Mouse (Mus musculus) hindbrain, embryonic 16.5 days (tissue): ENCODE measurements at regions not wholly inside any gene's neighbourhood (a gene's known extent, or its start where the extent isn't known, plus 50 kb on each side); places are given as distances from the start of the nearest gene placed in this dataset.

Source experiments
- ATAC-seq: fragments of 200-750 bp; cut with Nextera tagmentation; 2 replicates; pipeline ENCODE4 v1.8.0; 2017; ENCODE audit warnings: moderate TSS enrichment, moderate library complexity
- H3K27ac ChIP-seq: fragments of 300-500 bp; sonication (generic); 2 replicates; pipeline ENCODE4 v1.5.1; 2014; ENCODE audit warnings: low read depth, mild to moderate bottlenecking, control low read depth, low read length, moderate library complexity
- H3K27me3 ChIP-seq: fragments of 300-500 bp; sonication (generic); replicated peaks from 2 replicates; pipeline ENCODE4 v1.6.1; 2014; ENCODE audit warnings: low read length; ENCODE audit not compliant: control insufficient read depth, insufficient read depth
- H3K36me3 ChIP-seq: fragments of 300-500 bp; sonication (generic); 2 replicates; pipeline ENCODE4 v1.6.1; 2014; ENCODE audit warnings: mild to moderate bottlenecking, low read length, moderate library complexity, mixed read lengths; ENCODE audit not compliant: control insufficient read depth, insufficient read depth
- H3K4me1 ChIP-seq: fragments of 300-500 bp; sonication (generic); 2 replicates; pipeline ENCODE4 v1.6.1; 2014; ENCODE audit warnings: low read depth, low read length; ENCODE audit not compliant: control insufficient read depth, insufficient read depth
- H3K4me2 ChIP-seq: fragments of 300-500 bp; sonication (generic); 2 replicates; pipeline ENCODE4 v1.6.1; 2014; ENCODE audit warnings: mild to moderate bottlenecking, low read length, control low read depth, moderate library complexity
- H3K4me3 ChIP-seq: fragments of 300-500 bp; sonication (generic); 2 replicates; pipeline ENCODE4 v1.5.1; 2014; ENCODE audit warnings: mild to moderate bottlenecking, low read length, control low read depth, moderate library complexity
- H3K9ac ChIP-seq: fragments of 300-500 bp; sonication (generic); 2 replicates; pipeline ENCODE4 v1.6.1; 2014; ENCODE audit warnings: low read depth, mild to moderate bottlenecking, control low read depth, low read length, moderate library complexity
- H3K9me3 ChIP-seq: fragments of 300-500 bp; sonication (generic); 2 replicates; pipeline ENCODE4 v1.6.1; 2014; ENCODE audit warnings: mild to moderate bottlenecking, low read length, moderate library complexity; ENCODE audit not compliant: control insufficient read depth
- WGBS: fragments of 180-500 bp; shearing (Covaris S2); extraction: QIAGEN DNeasy Blood & Tissue Kit; methylation state at CpG from one replicate; pipeline ENCODE4 v1.1.7; 2014; 5-methylcytosine and 5-hydroxymethylcytosine counted together

DNA sequence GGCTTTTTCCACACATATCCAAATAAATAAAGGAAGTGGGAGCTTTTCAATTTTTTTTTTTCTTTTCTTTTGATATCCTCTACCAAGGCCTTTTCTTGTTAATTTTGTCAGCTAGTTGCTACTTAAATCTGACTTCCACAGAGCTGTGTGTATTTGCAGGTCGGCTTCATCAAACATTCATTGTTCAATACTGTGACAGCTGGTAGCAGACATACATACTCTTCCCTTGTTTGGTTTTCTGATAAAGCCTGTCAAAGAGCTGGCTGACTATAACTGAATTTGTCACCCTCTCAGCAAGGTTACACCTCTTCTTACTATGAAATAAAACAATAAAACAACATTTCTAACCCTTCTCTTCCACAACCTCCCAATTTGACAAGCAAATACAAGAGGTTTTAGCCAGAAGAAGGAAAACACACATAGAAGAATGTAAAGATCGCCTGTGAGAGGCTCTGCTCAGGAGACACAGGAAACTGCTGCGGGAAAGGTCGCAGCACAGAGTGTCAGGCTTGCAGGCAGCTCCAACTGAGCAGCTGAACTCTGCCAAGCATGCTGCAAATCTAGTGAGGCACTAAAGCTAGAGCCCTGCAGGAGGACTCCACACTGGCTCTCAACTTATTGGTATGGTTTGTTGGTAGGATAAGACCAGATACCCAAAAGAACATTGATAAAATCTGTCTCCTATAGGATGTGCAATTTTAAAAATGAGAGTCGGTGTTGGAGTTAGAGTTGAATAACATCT lies 205.2 kb upstream of the Tle4 start:
- H3K27ac ChIP-seq = no peak overlapping the region

GRCm38 (mm10) chr19:14801669-14802068 lies 203.8 kb upstream of the Tle4 start:
- no peak for ATAC-seq
- Histone ChIP-seq H3K4me1 (no peaks in the 10 kb centered on the region; the same call in 1 of the 2 replicates), H3K4me3 (no peak overlapping the region), H3K27me3 (no peaks in the 10 kb centered on the region), H3K36me3 (no peaks in the 10 kb centered on the region), H3K27ac (no peak overlapping the region), H3K9ac (no peak overlapping the region), H3K4me2 (no peak overlapping the region), H3K9me3 (no peaks in the 10 kb centered on the region)
- WGBS = 77% methylated on average over 8 of the region's 8 CpGs

More for the DNA sequence above, 205.2 kb upstream of the Tle4 start:
- Histone ChIP-seq H3K27me3 (no peaks in the 10 kb centered on the region), H3K4me1 (no peaks in the 10 kb centered on the region; the same call in 1 of the 2 replicates), H3K4me3 (no peak overlapping the region), H3K9ac (no peak overlapping the region), H3K4me2 (no peak overlapping the region), H3K9me3 (no peaks in the 10 kb centered on the region), H3K36me3 (no peaks in the 10 kb centered on the region)
- no peak for ATAC-seq
- 35% methylated on average over 5 of the region's 5 CpGs for WGBS

- H3K4me3 ChIP-seq = no peak overlapping the region
- WGBS = 76% methylated on average over 6 of the region's 6 CpGs
- no peak overlapping the region for H3K9ac ChIP-seq
- H3K27ac ChIP-seq = no peak overlapping the region
- H3K4me2 ChIP-seq = no peak overlapping the region
- no peaks in the 10 kb centered on the region for H3K36me3 ChIP-seq
- no peaks in the 10 kb centered on the region; the same call in 1 of the 2 replicates for H3K4me1 ChIP-seq
- no peak for ATAC-seq
- no peaks in the 10 kb centered on the region for H3K9me3 ChIP-seq
- H3K27me3 ChIP-seq = no peaks in the 10 kb centered on the region
Measured at GRCm38 (mm10) chr19:14799002-14799401, 201.2 kb upstream of the Tle4 start.

DNA sequence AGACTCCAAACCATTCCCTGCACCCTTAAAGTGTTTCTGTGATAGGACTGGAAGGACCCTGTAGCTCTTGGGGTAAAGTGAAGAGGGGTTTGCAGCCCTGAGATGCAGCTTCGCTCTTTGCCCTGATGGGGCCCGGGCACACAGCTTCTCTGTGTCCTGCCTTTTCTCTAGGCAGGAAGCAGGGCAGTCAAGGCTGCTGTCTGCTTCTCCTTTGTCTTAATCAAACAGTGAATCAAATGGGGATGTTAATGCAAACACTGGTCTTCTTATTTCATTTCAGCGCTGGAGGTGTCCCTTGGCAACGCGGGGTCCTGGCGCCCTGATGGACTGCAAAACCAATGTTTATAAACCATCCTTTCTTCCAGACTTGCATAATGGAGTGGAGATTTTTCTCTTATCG lies 200.6 kb upstream of the Tle4 start:
- Histone ChIP-seq H3K27me3 (no peaks in the 10 kb centered on the region), H3K4me3 (no peak overlapping the region), H3K27ac (no peak overlapping the region), H3K9me3 (no peaks in the 10 kb centered on the region), H3K4me2 (no peak overlapping the region), H3K9ac (no peak overlapping the region), H3K4me1 (no peaks in the 10 kb centered on the region; the same call in 1 of the 2 replicates), H3K36me3 (no peaks in the 10 kb centered on the region)
- WGBS = 64% methylated on average over 7 of the region's 7 CpGs
- no peak for ATAC-seq

GRCm38 (mm10) chr19:14795910-14796309 lies 198.1 kb upstream of the Tle4 start:
- H3K36me3 ChIP-seq = no peaks in the 10 kb centered on the region
- no peak overlapping the region for H3K4me3 ChIP-seq
- H3K27me3 ChIP-seq = no peaks in the 10 kb centered on the region
- 86% methylated on average over 5 of the region's 5 CpGs for WGBS
- no peak for ATAC-seq
- no peak overlapping the region for H3K9ac ChIP-seq
- no peak overlapping the region for H3K27ac ChIP-seq
- H3K4me2 ChIP-seq = no peak overlapping the region
- H3K9me3 ChIP-seq = no peaks in the 10 kb centered on the region
- no peaks in the 10 kb centered on the region for H3K4me1 ChIP-seq

DNA sequence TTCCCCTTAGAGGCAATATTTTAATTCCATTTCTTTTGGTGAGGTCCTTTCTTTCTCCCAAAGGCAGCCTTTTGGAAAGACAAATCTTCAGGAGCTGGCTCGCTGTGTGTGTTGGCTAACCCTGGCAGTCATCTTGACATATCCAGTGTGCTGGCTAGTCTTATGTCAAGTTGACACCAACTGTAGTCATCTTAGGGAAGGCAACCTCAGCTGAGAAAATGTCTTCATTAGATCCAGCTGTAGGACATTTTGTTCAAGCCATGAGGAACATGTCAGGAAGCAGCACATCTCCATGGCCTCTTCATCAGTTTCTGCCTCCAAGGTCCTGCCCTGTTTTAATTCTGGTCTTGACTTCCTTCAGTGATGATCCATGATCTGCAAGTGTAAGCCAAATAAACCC lies 192.1 kb upstream of the Tle4 start:
- Histone ChIP-seq H3K36me3 (no peaks in the 10 kb centered on the region), H3K9ac (no peak overlapping the region), H3K27me3 (no peaks in the 10 kb centered on the region), H3K27ac (no peak overlapping the region), H3K4me3 (no peak overlapping the region), H3K9me3 (no peaks in the 10 kb centered on the region), H3K4me1 (no peaks in the 10 kb centered on the region), H3K4me2 (no peak overlapping the region)
- no peak for ATAC-seq
- 91% methylated on average over 1 of the region's 1 CpGs for WGBS

- 87% methylated on average over 4 of the region's 4 CpGs for WGBS
- H3K9me3 ChIP-seq = no peaks in the 10 kb centered on the region
- H3K36me3 ChIP-seq = no peaks in the 10 kb centered on the region
- H3K4me2 ChIP-seq = no peak overlapping the region
- no peak overlapping the region for H3K9ac ChIP-seq
- no peak overlapping the region for H3K4me3 ChIP-seq
- ATAC-seq = no peak
- no peaks in the 10 kb centered on the region for H3K4me1 ChIP-seq
- no peaks in the 10 kb centered on the region for H3K27me3 ChIP-seq
- no peak overlapping the region for H3K27ac ChIP-seq
Measured at GRCm38 (mm10) chr19:14788630-14789029, 190.8 kb upstream of the Tle4 start.

DNA sequence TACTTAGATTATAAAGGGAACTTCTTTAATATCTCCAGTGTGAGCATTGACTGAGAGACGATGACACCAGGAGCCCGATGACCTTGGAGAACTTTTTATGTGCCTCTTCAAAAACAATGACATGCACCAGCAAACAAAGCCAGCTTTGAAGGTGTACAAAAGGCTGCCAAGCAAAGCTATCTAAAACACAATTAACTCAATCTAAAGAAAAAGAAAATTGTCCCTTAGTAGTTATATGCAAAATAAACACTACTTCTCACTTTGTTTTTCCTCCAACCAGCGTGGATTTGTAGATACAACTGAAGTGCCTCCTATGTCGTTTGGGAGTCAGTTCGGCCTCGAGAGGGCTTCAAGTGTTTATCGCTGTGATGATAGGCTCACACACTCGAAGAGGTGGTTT lies 189.0 kb upstream of the Tle4 start:
- WGBS = 90% methylated on average over 8 of the region's 8 CpGs
- Histone ChIP-seq H3K9me3 (no peaks in the 10 kb centered on the region), H3K27me3 (no peaks in the 10 kb centered on the region), H3K9ac (no peak overlapping the region), H3K4me3 (no peak overlapping the region), H3K4me2 (no peak overlapping the region), H3K36me3 (no peaks in the 10 kb centered on the region), H3K27ac (no peak overlapping the region), H3K4me1 (no peaks in the 10 kb centered on the region)
- ATAC-seq = no peak

DNA sequence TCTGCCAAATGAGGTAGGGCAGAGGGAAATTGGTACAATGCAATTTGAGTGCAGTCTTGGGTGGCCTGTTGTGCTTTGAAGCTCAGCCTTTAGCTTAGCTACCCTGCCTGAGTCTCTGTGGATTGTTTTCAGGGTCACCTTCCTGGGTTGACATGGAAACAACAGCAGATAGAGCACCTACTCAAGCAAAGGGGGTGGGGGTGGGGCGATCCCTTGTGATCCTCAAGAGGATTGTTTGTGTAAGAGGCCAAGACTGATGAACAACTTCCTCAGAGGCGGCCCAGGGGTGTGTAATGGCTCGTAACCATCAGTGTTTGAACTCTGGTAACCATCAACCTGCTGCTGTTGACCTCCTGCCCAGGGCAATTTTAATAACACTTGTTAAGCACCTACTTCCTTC lies 187.8 kb upstream of the Tle4 start:
- Histone ChIP-seq H3K9me3 (no peaks in the 10 kb centered on the region), H3K27ac (no peak overlapping the region), H3K27me3 (no peaks in the 10 kb centered on the region), H3K36me3 (no peaks in the 10 kb centered on the region), H3K9ac (no peak overlapping the region), H3K4me1 (no peaks in the 10 kb centered on the region), H3K4me2 (no peak overlapping the region), H3K4me3 (no peak overlapping the region)
- 79% methylated on average over 3 of the region's 3 CpGs for WGBS
- no peak for ATAC-seq
